Mouse (Mus musculus) right cerebral cortex, postnatal 4 days (tissue): ENCODE measurements around the gene Slc35f6.
A peak's percentile ranks its signal among the peaks of the same experiment; 100 is the strongest.

Experiments
- DNase-seq: peaks from one replicate; pipeline ENCODE4 v3.0.0-alpha.2; 2022

The Slc35f6 gene

GRCm38 (mm10) chr5:30621844-30622176, 25.9 kb upstream of the Slc35f6 start:
- DNase-seq, result no peak

DNA sequence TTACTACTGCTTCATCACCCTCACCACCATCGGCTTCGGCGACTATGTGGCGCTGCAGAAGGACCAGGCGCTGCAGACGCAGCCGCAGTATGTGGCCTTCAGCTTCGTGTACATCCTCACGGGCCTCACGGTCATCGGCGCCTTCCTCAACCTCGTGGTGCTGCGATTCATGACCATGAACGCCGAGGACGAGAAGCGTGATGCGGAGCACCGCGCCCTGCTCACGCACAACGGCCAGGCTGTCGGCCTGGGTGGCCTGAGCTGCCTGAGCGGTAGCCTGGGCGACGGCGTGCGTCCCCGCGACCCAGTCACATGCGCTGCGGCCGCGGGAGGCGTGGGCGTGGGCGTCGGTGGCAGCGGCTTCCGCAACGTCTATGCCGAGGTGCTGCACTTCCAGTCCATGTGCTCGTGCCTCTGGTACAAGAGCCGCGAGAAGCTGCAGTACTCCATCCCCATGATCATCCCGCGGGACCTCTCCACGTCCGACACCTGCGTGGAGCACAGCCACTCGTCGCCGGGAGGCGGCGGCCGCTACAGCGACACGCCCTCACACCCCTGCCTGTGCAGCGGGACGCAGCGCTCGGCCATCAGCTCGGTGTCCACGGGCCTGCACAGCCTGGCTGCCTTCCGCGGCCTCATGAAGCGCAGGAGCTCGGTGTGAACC, 25.4 kb upstream of the Slc35f6 start:
- peak; percentile 36 for DNase-seq

- DNase-seq, result no peak
These were observed 24.9 kb upstream of the Slc35f6 start for GRCm38 (mm10) chr5:30622841-30623185.

- no peak for DNase-seq
These were observed 24.4 kb upstream of the Slc35f6 start for GRCm38 (mm10) chr5:30623380-30623779.

- no peak for DNase-seq
These were observed 23.4 kb upstream of the Slc35f6 start for GRCm38 (mm10) chr5:30624311-30624710.

- DNase-seq, result no peak
These were observed 22.8 kb upstream of the Slc35f6 start for GRCm38 (mm10) chr5:30624908-30625307.

DNA sequence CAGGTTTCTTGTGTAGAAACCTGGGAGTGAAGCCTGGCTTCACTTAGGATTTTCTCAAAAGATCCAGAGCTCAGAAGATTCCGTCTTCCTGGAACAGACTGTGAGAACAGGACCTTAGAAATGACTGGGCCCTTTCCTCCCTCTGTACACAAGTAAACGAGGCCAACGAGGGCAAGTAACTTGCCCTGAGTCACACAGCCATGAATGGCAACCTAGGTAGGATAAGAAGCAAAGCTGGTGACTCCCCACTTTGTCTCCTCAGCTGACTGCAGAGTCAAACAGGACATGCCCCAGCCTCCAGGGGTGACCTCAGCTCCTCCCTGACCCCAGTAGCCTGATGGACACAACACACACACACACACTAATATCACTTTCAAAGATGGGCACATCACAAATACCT, 22.4 kb upstream of the Slc35f6 start:
- no peak for DNase-seq

- DNase-seq, result no peak
These were observed 21.2 kb upstream of the Slc35f6 start for GRCm38 (mm10) chr5:30626331-30627105.

- DNase-seq, result no peak
These were observed 19.2 kb upstream of the Slc35f6 start for GRCm38 (mm10) chr5:30628511-30628910.

DNA sequence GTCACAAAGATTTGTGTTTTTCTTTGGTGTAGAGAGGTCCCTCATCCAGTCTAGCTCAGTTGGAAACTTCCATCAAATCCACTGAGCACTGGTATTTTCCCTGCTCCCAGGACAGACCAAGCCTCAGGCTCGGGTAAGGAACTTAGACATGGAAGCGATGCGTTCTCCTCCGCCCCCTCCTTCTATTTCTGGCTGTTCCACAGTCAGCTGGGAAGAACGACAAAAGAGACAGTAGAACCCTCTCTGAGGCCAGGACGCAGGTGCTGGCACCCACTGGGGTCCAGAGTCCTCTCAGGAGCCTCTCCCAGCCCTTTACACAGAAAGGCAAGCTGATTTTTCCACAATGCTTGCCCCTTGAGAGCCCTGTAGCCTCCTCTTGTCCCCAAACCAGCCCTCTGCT, 17.3 kb upstream of the Slc35f6 start:
- no peak for DNase-seq

- DNase-seq, result no peak
These were observed 15.6 kb upstream of the Slc35f6 start for GRCm38 (mm10) chr5:30632134-30632533.

DNA sequence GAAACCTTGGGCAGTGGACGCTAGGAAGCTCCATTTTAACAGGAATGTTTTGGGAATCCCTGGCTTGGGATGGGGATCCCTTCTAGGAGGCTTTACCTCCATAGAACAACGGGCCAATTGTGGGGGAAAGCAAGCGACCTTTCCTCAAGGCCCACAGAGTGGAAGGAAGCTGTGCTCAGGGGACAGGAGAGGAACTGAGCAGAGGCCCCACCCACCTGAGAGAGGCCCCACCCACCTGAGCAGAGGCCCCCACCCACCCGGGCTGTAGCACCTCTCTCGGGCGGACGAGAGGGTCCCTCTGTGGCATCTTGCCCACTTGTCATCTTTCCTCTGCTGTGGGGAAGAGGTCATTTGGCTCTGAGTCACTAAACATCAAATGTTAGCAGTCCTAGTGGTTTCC, 10.7 kb upstream of the Slc35f6 start:
- DNase-seq, result no peak

GRCm38 (mm10) chr5:30638041-30638440, 9.7 kb upstream of the Slc35f6 start:
- DNase-seq, result peak; percentile 76

DNA sequence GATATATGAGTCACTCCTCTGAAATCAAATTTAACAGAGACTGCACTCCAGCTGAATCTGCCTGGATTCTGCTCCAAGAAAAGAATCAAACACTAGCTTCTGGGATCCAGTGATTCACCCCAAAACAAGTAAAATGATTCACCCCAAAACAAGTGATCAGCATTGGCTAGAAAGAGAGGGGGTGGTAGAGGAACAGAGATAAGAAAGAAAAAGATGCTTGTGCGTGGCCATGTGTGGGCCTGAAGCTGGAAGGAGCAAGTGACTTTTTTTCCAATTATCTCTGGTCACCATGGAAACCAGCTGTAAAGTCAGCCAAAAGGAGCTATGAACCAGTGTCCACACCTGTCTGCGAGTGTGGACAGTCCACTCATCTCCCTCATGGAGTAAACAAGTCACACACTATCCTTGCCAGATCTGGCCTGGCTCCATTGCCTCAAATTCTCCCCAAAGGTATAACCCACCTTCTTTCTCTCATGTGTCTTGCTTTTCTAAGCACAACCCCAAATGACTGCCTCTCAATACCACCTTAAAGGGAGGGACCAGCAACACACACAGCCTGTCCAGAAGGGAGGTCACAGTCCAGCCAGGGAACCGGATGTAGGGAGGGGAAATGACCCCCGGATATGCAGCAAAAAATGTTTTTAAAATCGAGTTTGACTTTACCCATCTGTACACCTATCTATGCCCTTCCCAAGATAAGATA, 4.1 kb upstream of the Slc35f6 start:
- no peak for DNase-seq

DNA sequence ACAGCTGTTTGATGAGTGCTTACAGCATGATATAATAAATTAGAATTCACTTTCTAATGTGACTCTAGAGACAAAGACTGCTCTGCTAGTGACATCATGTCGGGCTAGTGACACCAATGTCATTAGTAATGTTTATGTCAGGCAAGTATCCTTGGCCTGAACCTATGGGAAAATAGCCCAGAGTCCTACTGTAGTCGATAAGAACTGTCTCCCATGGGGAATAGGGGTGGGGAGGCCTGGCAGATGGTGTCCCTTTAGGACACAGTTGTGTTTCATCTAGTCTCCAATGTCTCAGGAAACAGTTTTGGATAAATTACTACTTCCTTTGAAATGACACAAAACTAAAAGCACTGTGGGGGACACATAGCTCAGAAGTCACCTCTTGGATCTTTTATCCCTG, 1.7 kb upstream of the Slc35f6 start:
- no peak for DNase-seq

GRCm38 (mm10) chr5:30647396-30647795, 337 bp upstream of the Slc35f6 start:
- DNase-seq, result no peak

DNA sequence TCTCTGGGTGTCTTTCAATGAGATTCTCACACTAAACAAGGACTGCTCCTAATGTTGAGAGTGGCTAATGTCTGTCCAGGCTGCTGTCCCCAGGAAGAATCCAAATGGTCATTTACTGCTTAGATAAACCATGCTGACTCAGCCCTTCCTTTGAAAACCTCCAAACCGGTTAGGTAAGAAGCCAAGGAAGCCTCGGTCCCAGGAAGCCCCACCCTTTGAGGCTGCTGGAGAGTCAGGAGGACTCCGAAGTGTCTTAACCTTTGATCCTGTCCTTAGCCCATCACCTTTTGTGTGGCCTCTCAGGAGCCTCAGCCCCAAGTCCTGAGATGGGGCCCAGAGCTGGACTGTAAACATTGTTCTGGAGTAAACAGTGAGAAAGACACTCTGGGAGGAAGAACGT, 1.8 kb downstream of the Slc35f6 start:
- no peak for DNase-seq

- DNase-seq, result no peak
These were observed 3.0 kb downstream of the Slc35f6 start for GRCm38 (mm10) chr5:30650756-30651155.

DNA sequence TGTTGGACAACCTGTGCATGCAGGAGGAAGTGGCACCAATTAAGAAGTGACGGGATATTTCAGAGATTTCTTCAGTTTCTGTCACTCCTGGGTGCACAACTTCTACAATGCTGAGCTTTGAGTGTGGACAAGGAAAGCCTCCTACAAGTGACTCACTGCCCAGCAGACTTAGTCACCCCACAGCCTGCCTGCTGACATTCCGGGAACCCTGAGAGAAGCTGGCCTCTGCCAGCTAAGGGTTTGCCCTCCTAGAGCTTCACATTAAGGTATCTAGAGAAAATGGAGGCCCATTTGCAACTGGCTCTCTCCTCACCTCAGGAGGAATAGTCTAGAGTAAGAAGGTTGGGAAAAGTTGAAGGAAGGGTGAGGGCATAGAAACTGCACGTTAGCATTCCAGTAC, 3.8 kb downstream of the Slc35f6 start:
- DNase-seq, result no peak

- DNase-seq, result no peak
These were observed 5.5 kb downstream of the Slc35f6 start for GRCm38 (mm10) chr5:30653246-30653645.

DNA sequence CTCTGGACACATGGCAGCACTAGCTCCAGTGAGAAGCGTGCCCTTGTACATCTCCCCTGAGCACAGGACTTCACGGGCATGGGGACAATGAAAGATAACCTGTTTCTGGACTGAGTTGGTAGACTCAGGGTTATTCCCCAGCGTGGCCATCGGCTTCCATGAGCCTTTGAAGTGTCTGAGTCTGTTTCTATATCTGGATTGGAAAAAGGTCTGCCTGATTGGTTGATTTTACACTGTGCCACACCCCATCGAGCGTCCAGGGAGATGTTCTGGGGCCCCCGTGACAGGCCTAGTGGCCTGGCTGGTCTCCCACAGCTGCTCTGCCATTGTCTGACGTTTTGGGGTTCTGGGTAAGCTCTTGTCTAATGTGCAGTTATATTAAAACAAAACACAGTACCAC, 7.3 kb downstream of the Slc35f6 start:
- no peak for DNase-seq

DNA sequence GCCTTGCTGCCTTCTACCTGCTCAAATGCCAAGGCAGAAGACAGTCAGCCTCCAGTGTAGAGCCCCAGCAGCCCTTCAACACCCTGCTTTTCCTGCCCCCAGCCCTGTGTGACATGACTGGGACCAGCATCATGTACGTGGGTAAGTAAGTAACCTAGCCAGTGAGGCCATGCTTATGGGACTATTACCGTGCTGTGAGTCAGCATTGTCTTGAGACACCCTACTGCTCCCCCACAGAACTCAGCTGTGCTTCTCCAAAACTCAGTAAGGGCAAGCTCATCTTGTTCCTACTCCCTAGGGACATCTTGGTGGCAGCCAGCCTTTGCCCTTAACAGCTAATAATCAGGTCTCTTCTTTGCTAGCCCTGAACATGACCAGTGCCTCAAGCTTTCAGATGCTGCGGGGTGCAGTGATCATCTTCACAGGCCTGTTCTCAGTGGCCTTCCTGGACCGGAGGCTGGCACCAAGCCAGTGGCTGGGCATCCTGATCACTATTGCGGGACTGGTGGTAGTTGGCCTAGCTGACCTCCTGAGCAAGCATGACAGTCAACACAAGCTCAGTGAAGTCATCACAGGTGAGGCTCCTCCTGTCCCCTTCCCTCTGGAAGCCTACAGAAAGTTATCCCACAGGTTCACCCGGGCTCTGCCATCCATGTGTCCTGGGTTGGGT, 7.9 kb downstream of the Slc35f6 start:
- DNase-seq, result no peak

- no peak for DNase-seq
These were observed 11.3 kb downstream of the Slc35f6 start for GRCm38 (mm10) chr5:30659042-30659441.

DNA sequence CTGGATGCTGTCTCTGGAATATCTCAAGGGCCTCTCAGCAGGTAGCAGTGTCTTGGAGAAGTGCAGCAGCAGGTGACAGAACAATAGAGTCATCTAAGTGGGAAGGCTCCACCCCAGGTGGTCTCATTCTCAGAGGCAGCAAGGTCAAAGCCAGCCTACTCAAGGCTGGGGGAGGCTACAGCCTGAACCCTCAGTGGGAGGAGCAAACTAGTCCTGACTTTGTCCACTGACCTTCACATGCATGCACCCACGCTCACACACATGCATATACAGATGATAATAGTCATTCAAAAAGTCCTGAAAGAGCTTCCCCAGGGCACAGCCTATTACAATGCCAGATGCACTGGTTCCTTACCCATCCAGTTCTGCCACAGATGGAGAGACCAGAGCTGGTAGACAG, 12.5 kb downstream of the Slc35f6 start:
- DNase-seq, result no peak
